Mouse (Mus musculus) C2C12 (cell line): ENCODE data around the gene Serpinb1a. TPM values are rescaled to one million over a fixed set of nuclear protein-coding genes. Genes with fewer than 3 reads are reported as not detected.

Experiments
- H3K27me3 ChIP-seq: one replicate; pipeline ENCODE4 v1.6.1; 2011; ENCODE audit not compliant: control insufficient read depth, insufficient read depth, insufficient read length
- H3K36me3 ChIP-seq: one replicate; pipeline ENCODE4 v1.6.1; 2011; ENCODE audit not compliant: control insufficient read depth, insufficient read depth
- H3K4me3 ChIP-seq: one replicate; pipeline ENCODE4 v1.5.1; 2011; ENCODE audit warnings: mild to moderate bottlenecking, control low read depth; ENCODE audit not compliant: poor library complexity, insufficient read depth, severe bottlenecking
- H3K79me2 ChIP-seq: one replicate; pipeline ENCODE4 v1.6.1; 2011; ENCODE audit not compliant: control insufficient read depth, insufficient read depth
- H3K79me3 ChIP-seq: one replicate; pipeline ENCODE4 v1.6.1; 2011; ENCODE audit warnings: low read depth, control low read depth
- H3ac ChIP-seq: one replicate; pipeline ENCODE3; 2011; ENCODE audit warnings: low read depth; ENCODE audit not compliant: control insufficient read depth, insufficient read length
- CEBPB ChIP-seq: IDR thresholded peaks from one replicate; pipeline ENCODE4 v1.6.1; 2011; ENCODE audit warnings: low read depth, mild to moderate bottlenecking, control low read depth, moderate library complexity
- CTCF ChIP-seq: IDR thresholded peaks from one replicate; pipeline ENCODE4 v1.5.1; 2011; ENCODE audit not compliant: control insufficient read depth, insufficient read depth, insufficient read length
- FOSL1 ChIP-seq: IDR thresholded peaks from one replicate; pipeline ENCODE4 v1.8.0; 2011; ENCODE audit warnings: mild to moderate bottlenecking, low read length; ENCODE audit not compliant: poor library complexity, insufficient read depth, severe bottlenecking
- MAX ChIP-seq: IDR thresholded peaks from one replicate; pipeline ENCODE4 v1.6.1; 2011; ENCODE audit warnings: mild to moderate bottlenecking, control low read depth
- MYOD1 ChIP-seq: IDR thresholded peaks from one replicate; pipeline ENCODE4 v1.6.1; 2011; ENCODE audit warnings: low read depth; ENCODE audit not compliant: control insufficient read depth, insufficient read length
- MYOG ChIP-seq: IDR thresholded peaks from one replicate; pipeline ENCODE4 v1.6.1; 2011; ENCODE audit not compliant: control insufficient read depth, insufficient read length; ENCODE audit errors: extremely low read depth
- USF1 ChIP-seq: IDR thresholded peaks from one replicate; pipeline ENCODE4 v1.6.1; 2011; ENCODE audit warnings: low read depth, mild to moderate bottlenecking, control low read depth, moderate library complexity
- polyA plus RNA-seq: library from polyadenylated mRNA; unstranded; fragments of >200 nt; fragmentation: generic; extraction: Trizol; gene quantifications from one replicate; pipeline ENCODE4 v1.2.1, GENCODE M21; 2012; ENCODE audit warnings: missing spikeins

The Serpinb1a gene
- polyA plus RNA-seq, 1 experiment, result 5.7 TPM

GRCm38 (mm10) chr13:32849092-32849491, 1.9 kb downstream of the Serpinb1a start:
- Histone ChIP-seq H3ac (no peak overlapping the region), H3K36me3 (no peaks in the 10 kb centered on the region)
- TF ChIP-seq USF1 (no peak), MAX (no peak), MYOG (no peak), CTCF (no peak), FOSL1 (no peak), CEBPB (no peak), MYOD1 (no peak)

DNA sequence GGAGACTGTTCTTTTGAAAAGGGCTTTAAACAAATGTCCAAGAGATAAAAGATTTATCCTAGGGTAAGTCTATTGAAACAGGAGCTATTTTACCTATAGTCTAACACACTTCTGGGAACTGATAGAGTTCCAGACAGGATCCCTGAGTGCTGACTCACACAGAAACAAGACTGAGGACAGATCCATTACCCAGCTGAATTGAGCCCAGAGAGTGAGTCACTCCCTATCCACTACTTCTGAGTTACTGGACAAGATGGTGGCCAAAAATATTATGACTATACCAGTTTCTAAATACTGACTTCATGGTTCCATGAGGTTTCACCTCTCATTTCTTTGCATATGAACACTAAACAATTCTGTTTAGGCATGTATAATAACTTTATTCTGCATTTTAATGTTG, 4.8 kb downstream of the Serpinb1a start:
- no peak overlapping the region for H3ac ChIP-seq
- no peak overlapping the region for H3K4me3 ChIP-seq
- no peaks in the 10 kb centered on the region for H3K79me2 ChIP-seq
- peak; percentile 72 for TF ChIP-seq FOSL1
- no peak for TF ChIP-seq CEBPB
- no peak for TF ChIP-seq USF1
- H3K36me3 ChIP-seq, result no peaks in the 10 kb centered on the region
- H3K79me3 ChIP-seq, result no peaks in the 10 kb centered on the region
- no peaks in the 10 kb centered on the region for H3K27me3 ChIP-seq

More at GRCm38 (mm10) chr13:32849092-32849491, 1.9 kb downstream of the Serpinb1a start:
- H3K4me3 ChIP-seq, result no peak overlapping the region
- no peaks in the 10 kb centered on the region for H3K79me2 ChIP-seq
- no peaks in the 10 kb centered on the region for H3K27me3 ChIP-seq
- H3K79me3 ChIP-seq, result no peaks in the 10 kb centered on the region

- Histone ChIP-seq H3K36me3 (no peaks in the 10 kb centered on the region), H3ac (no peak overlapping the region), H3K4me3 (no peak overlapping the region), H3K79me3 (no peaks in the 10 kb centered on the region), H3K27me3 (no peaks in the 10 kb centered on the region), H3K79me2 (no peaks in the 10 kb centered on the region)
- TF ChIP-seq MYOG, result no peak
- no peak for TF ChIP-seq USF1
- no peak for TF ChIP-seq MAX
- no peak for TF ChIP-seq MYOD1
- TF ChIP-seq CTCF, result no peak
- no peak for TF ChIP-seq FOSL1
- TF ChIP-seq CEBPB, result no peak
Observed at GRCm38 (mm10) chr13:32841349-32841748, 9.6 kb downstream of the Serpinb1a start.

- H3K27me3 ChIP-seq, result no peaks in the 10 kb centered on the region
- no peaks in the 10 kb centered on the region for H3K79me3 ChIP-seq
- no peak overlapping the region for H3K4me3 ChIP-seq
- TF ChIP-seq MAX (no peak), USF1 (no peak), CTCF (no peak), MYOG (no peak), CEBPB (no peak), MYOD1 (no peak), FOSL1 (no peak)
- no peak overlapping the region for H3ac ChIP-seq
- no peaks in the 10 kb centered on the region for H3K36me3 ChIP-seq
- no peaks in the 10 kb centered on the region for H3K79me2 ChIP-seq
Observed at GRCm38 (mm10) chr13:32839314-32839713, 11.7 kb downstream of the Serpinb1a start.

- Histone ChIP-seq H3K79me3 (no peaks in the 10 kb centered on the region), H3K4me3 (no peak overlapping the region), H3K27me3 (no peaks in the 10 kb centered on the region), H3ac (no peak overlapping the region), H3K36me3 (no peaks in the 10 kb centered on the region), H3K79me2 (no peaks in the 10 kb centered on the region)
- TF ChIP-seq MYOD1, result no peak
- no peak for TF ChIP-seq MYOG
- TF ChIP-seq USF1, result no peak
- no peak for TF ChIP-seq CEBPB
- no peak for TF ChIP-seq MAX
- TF ChIP-seq CTCF, result no peak
- TF ChIP-seq FOSL1, result no peak
Observed at GRCm38 (mm10) chr13:32834513-32834912, 16.5 kb downstream of the Serpinb1a start.

DNA sequence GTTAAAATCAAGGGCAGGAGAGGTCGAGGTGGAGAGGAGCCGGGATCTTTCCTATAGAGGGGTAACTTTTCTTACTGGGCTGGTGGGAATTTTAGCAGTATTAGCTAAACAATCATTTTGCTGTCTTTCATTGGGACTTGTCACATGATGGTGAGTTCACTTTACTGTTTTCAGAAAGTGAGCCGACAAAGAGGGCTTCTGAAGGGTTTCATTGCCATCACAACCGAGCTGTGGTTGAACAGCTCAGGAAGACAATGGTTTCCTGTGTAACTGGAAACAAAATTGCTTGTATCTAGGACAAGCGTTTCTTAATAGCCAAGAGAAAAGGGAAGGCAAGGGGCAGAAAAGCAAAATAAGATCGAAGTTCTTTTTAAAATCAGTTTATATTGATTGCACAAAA, 17.7 kb downstream of the Serpinb1a start:
- H3K4me3 ChIP-seq, result no peak overlapping the region
- H3K79me3 ChIP-seq, result no peaks in the 10 kb centered on the region
- no peaks in the 10 kb centered on the region for H3K36me3 ChIP-seq
- H3ac ChIP-seq, result no peak overlapping the region
- H3K27me3 ChIP-seq, result no peaks in the 10 kb centered on the region
- TF ChIP-seq CTCF (no peak), FOSL1 (no peak), USF1 (no peak), CEBPB (no peak), MAX (no peak)
- no peaks in the 10 kb centered on the region for H3K79me2 ChIP-seq
